Mouse (Mus musculus) cortical plate, adult 2 months (tissue): ENCODE results near the gene Dtx2. TPM values are rescaled to one million over a fixed set of nuclear protein-coding genes. Genes with fewer than 3 reads are reported as not detected.

Experiments used
- H3K27ac ChIP-seq: fragments of 200-500 bp; 2 replicates; pipeline ENCODE4 v1.5.1; 2012; ENCODE audit warnings: low read length, control low read depth, inconsistent platforms; ENCODE audit not compliant: insufficient read depth
- H3K4me1 ChIP-seq: fragments of 200-500 bp; 2 replicates; pipeline ENCODE4 v1.6.1; 2011; ENCODE audit warnings: low read length; ENCODE audit not compliant: control insufficient read depth, insufficient read depth
- H3K4me3 ChIP-seq: fragments of 200-500 bp; 2 replicates; pipeline ENCODE4 v1.5.1; 2011; ENCODE audit warnings: mild to moderate bottlenecking, low read length, control low read depth; ENCODE audit not compliant: insufficient read depth
- CTCF ChIP-seq: fragments of 200-500 bp; IDR thresholded peaks from 2 replicates; pipeline ENCODE4 v1.5.1; 2011; ENCODE audit warnings: mild to moderate bottlenecking, control low read depth, low read length; ENCODE audit not compliant: insufficient read depth; ENCODE audit errors: extremely low read depth
- POLR2A ChIP-seq: fragments of 200-500 bp; IDR thresholded peaks from 2 replicates; pipeline ENCODE4 v1.6.1; 2011; ENCODE audit warnings: mild to moderate bottlenecking, low read length, control low read depth; ENCODE audit not compliant: insufficient read depth; ENCODE audit errors: extremely low read depth
- polyA plus RNA-seq: library from polyadenylated mRNA; depleted of rRNA; stranded (reverse); fragments of >200 nt; gene quantifications from 2 replicates; pipeline ENCODE4 v1.2.3, GENCODE M21; 2012

The Dtx2 gene
- polyA plus RNA-seq, 1 experiment, result 9.6 TPM

DNA sequence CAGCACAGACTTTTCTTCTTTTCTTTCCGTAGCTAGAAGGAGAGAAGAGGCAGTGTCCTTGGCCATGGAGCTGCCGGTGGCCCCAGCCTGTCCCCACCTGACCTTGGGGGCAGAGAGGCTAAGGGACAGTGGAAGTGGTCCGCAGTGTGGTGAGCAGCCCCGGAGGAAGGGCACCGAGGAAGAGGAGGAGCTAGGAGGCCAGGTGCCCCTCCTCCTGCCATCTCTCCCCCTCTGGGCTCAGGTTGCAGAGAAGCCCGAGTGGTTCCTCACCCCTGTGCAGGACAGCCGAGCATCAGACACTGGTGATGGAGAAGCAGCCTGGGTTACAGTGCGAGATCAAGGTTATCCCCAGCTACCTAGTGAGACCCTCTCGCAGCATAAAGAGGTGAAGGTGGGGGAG is 20.2 kb upstream of the Dtx2 start, which contains the start of gene Ssc4d:
Ssc4d (minus strand) TSS at position 167 of the 400 bp plus-strand sequence.
- no peak within 1 kb of the TSS for H3K27ac ChIP-seq
- no peaks in the 10 kb centered on the region for H3K4me1 ChIP-seq
- no peak for TF ChIP-seq POLR2A
- TF ChIP-seq CTCF, result no peak
- H3K4me3 ChIP-seq, result no peak within 1 kb of the TSS

DNA sequence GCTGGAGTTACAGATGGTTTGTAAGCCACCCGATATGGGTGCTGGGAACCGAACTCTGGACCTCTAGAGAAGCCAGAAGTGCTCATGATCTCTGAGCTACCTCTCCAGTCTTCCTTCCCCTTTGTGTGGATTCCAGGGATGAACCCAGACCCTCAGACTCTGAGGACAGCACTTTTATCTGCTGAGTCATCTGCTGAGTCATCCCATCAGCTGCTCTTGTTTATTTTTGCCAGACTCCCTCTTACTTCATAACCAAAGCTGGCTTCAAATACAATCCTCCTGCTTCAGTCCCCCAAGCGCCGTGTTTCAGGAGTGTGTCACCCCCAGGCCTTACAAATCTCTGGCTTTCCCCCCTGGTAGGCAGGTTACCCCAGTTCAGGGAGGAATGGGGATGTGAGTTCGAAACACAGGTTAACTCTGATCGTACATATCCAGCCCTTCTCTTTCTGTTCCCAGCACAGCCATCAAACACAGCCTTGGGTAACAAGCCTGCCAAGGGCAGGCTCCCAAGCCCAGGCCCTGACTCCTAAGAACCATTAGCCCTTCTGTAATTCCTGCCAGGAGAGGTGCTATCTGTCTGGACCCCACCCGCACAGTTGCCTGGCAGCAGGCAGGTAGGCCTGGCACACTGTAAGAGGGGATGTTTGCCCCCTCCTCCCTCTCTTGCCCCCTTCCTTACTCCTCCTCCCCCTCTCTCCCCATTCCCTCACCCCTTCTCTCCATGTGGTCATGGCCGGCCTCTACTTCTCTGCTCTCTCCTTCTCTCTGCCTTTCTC is 18.5 kb upstream of the Dtx2 start:
- TF ChIP-seq POLR2A (no peak), CTCF (no peak)

DNA sequence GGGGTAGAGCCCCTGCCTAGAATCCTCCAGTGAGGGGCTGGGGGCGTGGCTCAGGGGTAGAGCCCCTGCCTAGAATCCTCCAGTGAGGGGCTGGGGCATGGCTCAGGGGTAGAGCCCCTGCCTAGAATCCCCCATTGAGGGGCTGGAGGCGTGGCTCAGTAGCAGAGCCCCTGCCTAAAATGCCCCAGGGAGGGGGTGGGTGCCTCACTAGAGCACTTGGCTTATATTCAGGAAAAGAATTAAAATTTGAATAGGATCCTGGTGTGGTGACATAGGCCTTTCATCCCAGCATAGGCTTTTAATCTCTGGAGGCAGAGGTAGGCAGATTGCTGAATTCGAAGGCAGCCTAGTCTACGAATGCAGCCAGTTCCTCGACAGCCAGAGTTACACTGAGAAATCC is 15.2 kb upstream of the Dtx2 start:
- Histone ChIP-seq H3K4me3 (no peak overlapping the region), H3K4me1 (no peaks in the 10 kb centered on the region), H3K27ac (no peak overlapping the region)
- TF ChIP-seq CTCF (no peak), POLR2A (no peak)

More for the DNA sequence above, 18.5 kb upstream of the Dtx2 start:
- Histone ChIP-seq H3K4me3 (no peak overlapping the region), H3K4me1 (no peaks in the 10 kb centered on the region), H3K27ac (no peak overlapping the region)

DNA sequence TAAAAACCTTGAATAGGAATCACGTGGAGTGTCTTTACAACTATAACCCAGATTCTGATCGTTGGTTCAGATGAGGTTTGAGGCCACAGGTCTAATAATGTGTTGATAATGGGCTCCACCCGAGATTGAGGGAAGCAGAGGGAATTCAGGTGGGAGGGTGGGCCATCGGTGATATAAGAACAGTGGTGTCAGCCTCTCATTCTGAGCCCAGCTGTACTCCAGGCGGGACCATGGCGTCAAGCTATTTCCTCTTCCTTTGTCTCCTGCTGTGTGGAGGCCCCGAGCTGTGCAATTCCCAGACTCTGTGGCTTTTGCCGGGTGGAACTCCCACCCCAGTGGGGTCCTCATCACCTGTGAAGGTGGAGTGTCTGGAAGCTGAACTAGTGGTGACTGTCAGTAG is 14.7 kb upstream of the Dtx2 start, which contains the start of gene Zp3:
Zp3 (plus strand) TSS at position 196 of the 400 bp plus-strand sequence.
- TF ChIP-seq POLR2A (no peak), CTCF (no peak)
- no peaks in the 10 kb centered on the region for H3K4me1 ChIP-seq
- H3K27ac ChIP-seq, result no peak within 1 kb of the TSS
- H3K4me3 ChIP-seq, result no peak within 1 kb of the TSS

DNA sequence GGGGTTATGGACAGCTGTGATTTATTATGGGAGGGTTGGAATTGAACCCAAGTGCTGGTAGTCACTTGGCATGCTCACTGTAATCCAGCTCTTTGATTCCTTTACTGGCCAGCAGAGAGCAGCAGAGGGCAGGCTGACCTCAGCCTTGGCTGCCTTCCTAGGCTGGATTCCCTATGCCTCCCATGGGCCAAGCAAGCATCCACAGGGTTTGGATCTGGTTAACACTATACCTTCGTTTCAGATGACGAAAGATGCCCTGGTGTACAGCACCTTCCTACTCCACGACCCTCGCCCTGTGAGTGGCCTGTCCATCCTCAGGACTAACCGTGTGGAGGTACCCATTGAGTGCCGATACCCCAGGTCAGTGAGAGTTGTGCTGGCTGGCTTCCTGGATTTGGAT is 12.2 kb upstream of the Dtx2 start:
- peak; percentile 85 for TF ChIP-seq CTCF
- TF ChIP-seq POLR2A, result no peak
- H3K4me3 ChIP-seq, result no peak overlapping the region
- no peaks in the 10 kb centered on the region for H3K4me1 ChIP-seq
- H3K27ac ChIP-seq, result no peak overlapping the region

DNA sequence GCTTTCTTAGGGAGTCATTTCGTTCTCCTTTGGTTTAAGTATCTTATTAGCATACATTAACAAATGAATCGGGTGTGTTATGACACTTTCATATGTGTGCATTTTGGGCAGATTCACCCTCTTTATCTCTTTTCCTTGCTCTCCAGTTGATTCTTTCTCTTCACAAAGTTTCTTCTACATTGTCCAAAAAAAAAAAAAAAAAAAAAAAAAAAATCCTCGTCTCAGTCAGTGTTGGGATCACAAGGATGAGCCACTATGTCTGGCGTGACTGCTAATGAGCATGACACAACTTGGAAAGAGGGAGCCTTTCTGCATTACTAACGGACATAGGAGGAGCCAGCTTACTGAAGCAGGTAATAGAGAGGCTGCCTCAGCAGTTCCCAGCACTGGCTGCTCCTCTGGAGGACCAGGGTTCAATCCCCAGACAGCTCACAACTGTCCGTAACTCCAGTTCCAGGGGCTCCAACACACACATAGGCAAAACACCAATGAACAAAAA is 10.0 kb upstream of the Dtx2 start:
- Histone ChIP-seq H3K4me3 (no peak overlapping the region), H3K27ac (no peak overlapping the region)

DNA sequence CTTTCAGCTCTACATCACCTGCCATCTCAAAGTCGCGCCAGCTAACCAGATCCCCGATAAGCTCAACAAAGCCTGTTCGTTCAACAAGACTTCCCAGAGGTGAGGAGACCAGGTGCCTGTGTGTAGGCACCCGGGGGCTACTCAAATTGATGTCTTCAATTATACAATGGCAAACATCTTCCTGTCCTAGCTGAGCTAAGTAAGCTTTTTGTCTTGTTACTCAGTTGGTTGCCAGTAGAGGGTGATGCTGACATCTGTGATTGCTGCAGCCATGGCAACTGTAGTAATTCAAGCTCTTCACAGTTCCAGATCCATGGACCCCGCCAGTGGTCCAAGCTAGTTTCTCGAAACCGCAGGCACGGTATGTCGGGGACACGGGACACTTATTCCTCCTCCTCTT is 7.4 kb upstream of the Dtx2 start:
- TF ChIP-seq POLR2A (no peak), CTCF (peak; percentile 47)
- Histone ChIP-seq H3K4me3 (no peak overlapping the region), H3K27ac (no peak overlapping the region), H3K4me1 (no peaks in the 10 kb centered on the region)

More for the DNA sequence above, 10.0 kb upstream of the Dtx2 start:
- TF ChIP-seq POLR2A (no peak), CTCF (no peak)
- no peaks in the 10 kb centered on the region for H3K4me1 ChIP-seq

DNA sequence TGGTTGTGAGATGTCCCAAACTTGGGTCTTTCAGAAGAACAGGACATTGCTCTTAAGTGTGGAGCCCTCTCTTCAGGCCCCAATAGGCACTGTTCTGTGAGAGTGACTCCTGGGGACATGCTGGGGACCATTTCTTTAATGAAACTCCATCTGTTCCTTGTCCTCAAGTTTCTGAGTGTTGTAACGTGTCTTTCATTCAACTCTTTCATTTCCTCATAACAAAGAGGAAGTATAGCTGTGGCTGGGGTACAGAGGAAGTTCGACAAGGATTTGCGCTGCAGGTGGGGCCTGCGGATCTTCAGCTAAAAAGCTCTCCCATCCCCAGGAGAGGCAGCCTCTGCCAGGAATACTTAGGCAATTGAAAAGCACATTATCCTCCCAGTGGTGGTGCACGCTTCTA is 4.0 kb upstream of the Dtx2 start:
- no peaks in the 10 kb centered on the region; the same call in 1 of the 2 replicates for H3K4me1 ChIP-seq
- TF ChIP-seq CTCF (no peak), POLR2A (no peak)
- H3K27ac ChIP-seq, result no peak overlapping the region
- H3K4me3 ChIP-seq, result no peak overlapping the region

DNA sequence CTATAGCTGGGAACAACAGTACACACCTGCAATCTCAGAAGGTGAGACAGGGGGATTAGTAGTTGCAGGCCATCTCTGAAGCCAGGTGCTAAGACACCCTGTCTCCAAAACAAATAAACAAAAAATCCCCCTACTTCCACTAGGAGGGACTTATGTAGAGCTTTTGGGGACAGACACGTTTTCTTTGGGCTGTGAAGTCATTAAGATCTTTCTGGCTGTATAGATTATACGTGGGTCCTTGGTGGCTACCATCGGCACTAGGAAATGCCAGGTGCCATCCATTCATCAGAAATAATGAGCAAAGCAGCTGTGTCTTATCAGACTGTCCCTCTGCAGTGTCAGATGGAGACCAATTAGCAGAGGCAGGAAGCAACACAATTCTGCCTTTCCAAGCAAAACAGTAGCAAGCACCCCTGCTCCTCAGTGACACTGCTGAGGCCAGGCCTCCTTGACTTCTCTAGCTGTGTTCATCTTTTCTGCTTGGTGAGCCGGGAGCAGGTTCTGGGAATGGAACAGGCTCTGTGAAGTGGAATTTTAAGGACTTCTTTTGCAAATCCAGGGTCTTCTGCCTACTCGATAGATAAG is 1.1 kb upstream of the Dtx2 start:
- H3K27ac ChIP-seq, result no peak overlapping the region
- no peak for TF ChIP-seq POLR2A
- no peak for TF ChIP-seq CTCF
- no peaks in the 10 kb centered on the region; the same call in 1 of the 2 replicates for H3K4me1 ChIP-seq
- H3K4me3 ChIP-seq, result no peak overlapping the region
